Mouse (Mus musculus): ENCODE results near the gene Abtb2.
"Not testable (repeated sequence)": the region's sequence is repeated elsewhere in the genome, so short reads cannot be mapped to it uniquely, and the experiment has no call there.

Gene Abtb2

GRCm38 (mm10) chr2:103565732-103566422 is at the start of gene Abtb2:
TSS of gene Abtb2 (plus strand) at chr2:103566310.
- peak; percentile 79 for DNase-seq (ENCODE audit: low read depth, low spot score)

- no peak for DNase-seq (ENCODE audit: low read depth, low spot score)
Observed at GRCm38 (mm10) chr2:103516472-103516871, 49.6 kb upstream of the Abtb2 start.

GRCm38 (mm10) chr2:103525596-103525995 is 40.5 kb upstream of the Abtb2 start:
- DNase-seq (ENCODE audit: low read depth, low spot score): no peak

- DNase-seq (ENCODE audit: low read depth, low spot score): peak; percentile 47
Observed at GRCm38 (mm10) chr2:103547132-103547531, 19.0 kb upstream of the Abtb2 start.

- DNase-seq (ENCODE audit: low read depth, low spot score): not testable (repeated sequence)
Observed at GRCm38 (mm10) chr2:103550301-103550700, 15.8 kb upstream of the Abtb2 start.

DNA sequence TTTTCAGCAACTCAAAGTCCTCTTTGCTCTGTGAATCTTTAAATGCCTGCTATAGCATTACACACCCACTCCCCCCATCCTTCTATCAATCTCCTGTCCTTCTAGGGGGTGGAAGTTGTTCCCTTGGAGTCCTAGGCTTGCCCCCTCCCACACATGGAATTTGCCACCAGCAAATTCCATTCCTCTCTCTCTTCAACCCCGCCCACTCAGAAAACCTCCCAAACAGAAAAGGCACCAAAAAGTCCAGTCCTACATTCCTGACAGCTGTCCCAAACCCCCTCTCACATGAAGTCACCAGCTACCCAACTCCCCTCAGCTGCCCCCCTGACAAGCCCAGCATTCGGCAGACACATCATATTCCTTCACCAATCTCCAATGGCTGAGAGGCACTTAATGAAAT is 12.1 kb upstream of the Abtb2 start:
- no peak for DNase-seq (ENCODE audit: low read depth, low spot score)

DNA sequence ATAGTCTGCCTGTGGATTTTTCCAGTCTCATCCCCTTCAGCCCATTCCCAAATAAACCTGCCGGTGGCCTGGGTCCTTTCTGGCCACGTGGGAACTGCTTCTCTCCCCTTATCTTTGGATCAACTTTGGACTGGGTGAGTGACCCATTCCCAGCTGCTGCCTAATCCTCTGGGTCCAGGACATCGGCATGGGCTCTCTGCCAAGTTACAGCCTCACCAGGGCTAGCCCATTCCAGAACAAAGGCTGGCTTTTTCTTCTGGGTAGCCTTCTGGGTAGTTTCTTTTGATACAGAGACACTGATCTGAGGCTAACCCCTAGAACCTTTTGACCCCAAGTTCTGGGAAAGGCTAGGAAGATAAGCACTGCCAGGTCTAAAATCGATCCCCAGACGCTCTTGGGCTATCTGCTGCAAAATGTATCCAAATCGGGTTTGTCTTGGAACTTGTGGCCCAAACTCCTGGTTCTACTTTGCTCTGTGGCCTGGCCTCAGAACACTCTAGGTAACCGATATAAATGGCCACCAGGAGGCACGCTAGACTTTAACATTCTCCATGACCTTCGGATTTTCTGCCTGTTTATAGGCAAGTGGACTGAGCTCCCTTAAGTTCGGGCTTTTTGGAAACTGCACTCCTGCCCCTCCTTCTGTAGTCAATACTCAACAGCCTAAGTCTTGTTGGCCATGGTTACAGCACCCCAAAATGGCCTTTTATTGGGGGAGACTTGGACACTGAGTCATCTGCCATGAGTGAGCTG is 9.8 kb upstream of the Abtb2 start:
- no peak for DNase-seq (ENCODE audit: low read depth, low spot score)

- DNase-seq (ENCODE audit: low read depth, low spot score): no peak
Observed at GRCm38 (mm10) chr2:103560955-103561354, 5.2 kb upstream of the Abtb2 start.

- no peak for DNase-seq (ENCODE audit: low read depth, low spot score)
Observed at GRCm38 (mm10) chr2:103564427-103565023, 1.6 kb upstream of the Abtb2 start.

- DNase-seq (ENCODE audit: low read depth, low spot score): no peak
Observed at GRCm38 (mm10) chr2:103565171-103565591, 929 bp upstream of the Abtb2 start.

- DNase-seq (ENCODE audit: low read depth, low spot score): peak; percentile 33
Observed at GRCm38 (mm10) chr2:103566423-103566712, 258 bp downstream of the Abtb2 start.

DNA sequence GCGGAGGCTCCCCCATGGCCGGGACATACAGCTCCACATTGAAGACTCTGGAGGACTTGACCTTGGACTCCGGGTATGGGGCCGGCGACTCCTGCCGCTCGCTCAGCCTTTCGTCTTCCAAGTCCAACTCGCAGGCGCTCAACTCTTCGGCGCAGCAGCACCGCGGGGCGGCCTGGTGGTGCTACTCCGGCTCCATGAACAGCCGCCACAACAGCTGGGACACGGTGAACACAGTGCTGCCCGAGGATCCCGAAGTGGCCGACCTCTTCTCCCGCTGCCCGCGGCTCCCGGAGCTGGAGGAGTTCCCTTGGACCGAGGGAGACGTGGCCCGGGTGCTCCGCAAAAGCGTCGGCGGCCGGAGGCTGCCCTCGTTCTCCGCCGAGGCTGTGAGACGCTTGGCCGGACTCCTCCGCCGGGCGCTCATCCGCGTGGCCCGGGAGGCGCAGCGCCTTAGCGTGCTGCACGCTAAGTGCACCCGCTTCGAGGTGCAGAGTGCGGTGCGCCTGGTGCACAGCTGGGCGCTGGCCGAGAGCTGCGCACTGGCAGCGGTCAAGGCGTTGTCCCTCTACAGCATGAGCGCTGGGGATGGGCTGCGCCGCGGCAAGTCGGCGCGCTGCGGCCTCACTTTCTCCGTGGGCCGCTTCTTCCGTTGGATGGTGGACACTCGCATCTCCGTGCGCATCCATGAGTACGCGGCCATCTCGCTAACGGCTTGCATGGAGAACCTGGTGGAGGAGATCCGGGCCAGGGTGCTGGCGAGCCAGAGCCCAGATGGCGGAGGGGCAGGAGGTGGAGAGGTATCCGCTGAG is 807 bp downstream of the Abtb2 start:
- DNase-seq (ENCODE audit: low read depth, low spot score): peak; percentile 31

- DNase-seq (ENCODE audit: low read depth, low spot score): no peak
Observed at GRCm38 (mm10) chr2:103568161-103568560, 2.1 kb downstream of the Abtb2 start.

DNA sequence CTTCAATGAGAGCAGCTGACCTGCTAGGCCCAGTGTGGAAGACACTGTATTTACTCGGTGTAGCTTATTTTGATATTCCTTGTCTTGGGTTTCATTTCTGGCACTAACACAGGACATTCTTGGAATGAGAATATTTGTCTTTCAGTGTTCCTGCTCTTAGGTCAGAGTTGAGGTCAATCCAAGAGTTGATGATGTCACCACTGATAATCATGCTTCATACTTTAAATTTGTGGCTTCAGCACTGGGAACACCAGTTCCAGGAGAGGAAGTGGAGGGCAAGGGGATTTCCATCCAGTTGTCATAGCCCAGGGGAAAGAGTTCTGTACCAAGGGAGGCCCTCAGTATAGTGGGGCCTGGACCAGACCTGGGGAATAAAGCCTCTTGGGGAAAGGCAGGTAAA is 3.6 kb downstream of the Abtb2 start:
- no peak for DNase-seq (ENCODE audit: low read depth, low spot score)

DNA sequence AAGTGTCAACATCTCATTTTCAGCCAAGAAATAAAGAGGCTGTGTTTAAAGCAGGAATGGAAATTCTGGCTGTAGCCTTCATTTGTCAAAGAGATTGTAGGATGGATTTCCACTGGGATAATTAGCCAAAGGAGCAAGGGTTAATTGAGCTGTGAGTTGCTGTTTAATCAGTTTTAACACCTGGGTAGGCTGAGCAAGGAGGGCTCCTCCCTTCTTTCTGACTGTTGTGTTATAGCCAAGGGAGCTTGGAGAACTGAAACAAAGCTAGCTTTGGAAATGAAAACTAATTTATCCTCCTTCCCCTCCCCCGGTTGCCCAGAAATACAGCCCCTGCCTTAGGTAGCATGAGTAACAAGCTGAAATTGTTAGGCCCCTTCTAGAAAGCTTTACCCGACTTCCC is 6.2 kb downstream of the Abtb2 start:
- no peak for DNase-seq (ENCODE audit: low read depth, low spot score)

GRCm38 (mm10) chr2:103576371-103576770 is 10.3 kb downstream of the Abtb2 start:
- DNase-seq (ENCODE audit: low read depth, low spot score): no peak

- no peak for DNase-seq (ENCODE audit: low read depth, low spot score)
Observed at GRCm38 (mm10) chr2:103577752-103578662, 11.9 kb downstream of the Abtb2 start.

DNA sequence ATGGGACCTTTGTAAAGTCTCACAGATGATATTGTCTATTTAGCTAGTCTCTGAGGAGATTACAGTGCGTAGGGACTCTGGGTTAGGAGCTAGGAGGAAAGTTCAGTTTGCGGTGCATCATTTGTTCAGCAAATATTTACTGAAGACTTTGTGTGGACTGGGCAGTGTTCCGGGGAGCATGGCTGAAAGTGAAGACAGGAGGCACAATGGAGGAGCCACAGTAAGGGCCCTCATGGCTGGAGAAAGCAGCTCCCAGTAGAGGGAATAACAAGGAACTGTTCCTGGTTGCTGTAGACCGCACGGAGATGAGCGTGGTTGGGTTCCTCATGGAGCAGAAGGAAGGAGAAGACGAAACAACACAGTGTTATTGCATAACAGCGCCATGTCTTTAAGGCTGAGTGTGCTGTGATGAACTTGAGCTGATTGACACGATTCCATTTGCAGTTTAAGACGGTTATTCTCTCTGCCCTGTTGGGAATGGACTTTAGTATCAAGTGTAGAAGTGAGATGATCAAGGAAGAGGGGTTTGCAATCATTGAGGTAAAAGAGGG is 12.6 kb downstream of the Abtb2 start:
- DNase-seq (ENCODE audit: low read depth, low spot score): no peak

GRCm38 (mm10) chr2:103580756-103581155 is 14.6 kb downstream of the Abtb2 start:
- DNase-seq (ENCODE audit: low read depth, low spot score): no peak

DNA sequence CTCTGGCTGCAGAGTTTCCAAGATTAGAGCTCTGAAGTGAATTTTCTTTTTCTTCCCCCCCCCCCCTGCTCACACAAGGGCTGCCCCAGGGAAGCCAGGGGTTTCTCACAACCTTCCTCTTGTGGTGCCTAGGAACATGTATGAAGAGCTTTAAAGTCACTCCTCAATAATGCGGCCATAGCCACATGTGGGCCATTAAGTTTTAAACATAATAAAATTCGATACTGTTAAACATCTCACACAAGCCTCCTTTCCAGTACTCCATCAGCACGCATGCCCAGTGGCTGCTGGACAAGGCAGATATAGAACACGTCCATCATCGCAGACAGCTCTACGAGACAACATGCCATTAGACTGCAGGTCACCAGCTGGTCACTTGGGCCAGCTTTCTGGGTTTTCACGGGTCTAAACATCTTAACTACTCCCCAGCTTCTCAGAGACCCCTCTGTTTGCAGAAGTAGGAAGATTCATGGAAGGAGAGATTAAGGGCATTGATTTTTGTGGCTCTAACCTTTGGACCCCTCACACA is 15.3 kb downstream of the Abtb2 start:
- no peak for DNase-seq (ENCODE audit: low read depth, low spot score)

All from WW6 (cell line).